Mouse (Mus musculus): Measurements from ENCODE around the gene Ndufb3. TPM values are rescaled to one million over a fixed set of nuclear protein-coding genes. Genes with fewer than 3 reads are reported as not detected.
"Not testable (repeated sequence)": the region's sequence is repeated elsewhere in the genome, so short reads cannot be mapped to it uniquely, and the experiment has no call there.

Ndufb3 gene
- 196 and 203 TPM in 2 replicates for polyA plus RNA-seq (2015; fragmentation: Nextera tagmentation; extraction: Ambion mirVana)

DNA sequence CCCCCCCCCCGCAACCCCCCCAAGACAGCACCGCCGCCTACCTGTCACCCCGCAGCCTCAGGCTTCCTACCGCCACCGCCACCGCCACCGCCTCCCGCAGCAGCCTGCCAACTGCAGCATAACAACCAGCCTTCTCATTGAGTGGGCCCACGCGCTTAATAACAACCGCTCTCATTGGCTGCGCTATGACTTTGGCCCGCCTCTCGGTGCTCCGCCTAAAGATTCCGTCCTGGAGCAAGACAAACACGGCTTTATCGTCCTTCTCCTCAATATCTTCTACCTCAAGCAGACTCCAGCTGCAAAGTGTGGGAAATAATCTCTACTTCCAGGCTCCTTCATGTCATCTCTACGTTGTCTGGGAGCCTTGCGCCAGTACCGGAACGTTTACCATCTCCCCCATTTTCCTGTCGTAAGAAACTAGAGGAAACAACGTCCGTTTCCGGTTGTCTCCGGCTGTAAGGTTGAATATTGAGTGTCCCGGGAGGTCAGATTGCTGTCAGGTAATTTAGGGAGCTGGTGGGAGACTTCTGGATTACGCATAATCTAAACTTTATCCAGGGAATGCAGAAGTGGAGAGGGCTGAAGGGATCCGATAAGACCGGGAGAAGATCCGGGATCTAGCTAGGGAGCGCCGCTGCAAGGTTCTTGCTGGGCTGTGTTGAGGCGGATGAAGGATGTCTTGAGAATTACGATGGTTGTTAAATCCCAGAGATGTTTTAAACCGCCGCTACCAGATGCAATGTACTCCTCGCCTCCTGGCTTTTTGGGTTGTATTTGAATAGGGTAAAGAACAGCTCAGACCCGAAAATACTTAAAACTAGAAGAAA, at the start of gene Ndufb3, which contains the start of gene Fam126b:
TSS of gene Ndufb3 (plus strand) at position 214 of the 827 bp plus-strand sequence.
TSS of gene Fam126b (minus strand) at position 153 of the 827 bp plus-strand sequence.
- Histone ChIP-seq H3K4me1 (replicated peaks) (peaks cover 17% of the 10 kb centered on the region), H3K9me3 (no peaks in the 10 kb centered on the region), H3K27ac (peak within 1 kb of the TSS; percentile 80), H3K4me2 (replicated peaks) (peak within 1 kb of the TSS; percentile 87), H3K36me3 (peaks cover 6% of the 10 kb centered on the region), H3K9ac (replicated peaks) (peak within 1 kb of the TSS; percentile 92), H3K27me3 (no peaks in the 10 kb centered on the region), H3K4me3 (replicated peaks) (peak within 1 kb of the TSS; percentile 89)
- ATAC-seq, result peak; percentile 99
- under 1% methylated on average over 39 of the region's 41 CpGs for WGBS

GRCm38 (mm10) chr1:58541386-58541785, 44.8 kb upstream of the Ndufb3 start:
- ATAC-seq, result no peak

DNA sequence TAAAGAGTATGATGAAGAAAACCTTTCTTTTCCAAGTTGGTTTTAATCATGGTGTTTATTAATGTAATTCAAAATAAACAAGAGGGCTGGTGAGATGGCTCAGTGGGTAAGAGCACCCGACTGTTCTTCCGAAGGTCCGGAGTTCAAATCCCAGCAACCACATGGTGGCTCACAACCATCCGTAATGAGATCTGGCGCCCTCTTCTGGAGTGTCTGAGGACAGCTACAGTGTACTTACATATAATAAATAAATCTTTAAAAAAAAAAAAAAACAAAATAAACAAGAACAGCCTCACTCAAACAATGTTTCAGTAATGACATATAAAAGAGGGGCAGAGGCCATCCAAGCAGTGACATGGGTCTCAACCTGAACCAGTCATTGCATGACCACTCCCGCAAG, 25.8 kb upstream of the Ndufb3 start:
- not testable (repeated sequence) for H3K9ac ChIP-seq (replicated peaks); ATAC-seq; H3K27ac ChIP-seq; H3K27me3 ChIP-seq; H3K9me3 ChIP-seq; H3K4me1 ChIP-seq (replicated peaks); H3K4me2 ChIP-seq (replicated peaks); H3K4me3 ChIP-seq (replicated peaks)
- peaks cover 21% of the 10 kb centered on the region for H3K36me3 ChIP-seq
- 90% methylated on average over 6 of the region's 6 CpGs for WGBS

More at GRCm38 (mm10) chr1:58541386-58541785, 44.8 kb upstream of the Ndufb3 start:
- H3K27ac ChIP-seq, result no peak overlapping the region
- H3K4me1 ChIP-seq (replicated peaks), result no peaks in the 10 kb centered on the region
- no peak overlapping the region for H3K4me2 ChIP-seq (replicated peaks)
- 91% methylated on average over 1 of the region's 1 CpGs for WGBS
- H3K9ac ChIP-seq (replicated peaks), result no peak overlapping the region
- H3K27me3 ChIP-seq, result no peaks in the 10 kb centered on the region
- peaks cover 67% of the 10 kb centered on the region for H3K36me3 ChIP-seq
- H3K9me3 ChIP-seq, result no peaks in the 10 kb centered on the region
- H3K4me3 ChIP-seq (replicated peaks), result no peak overlapping the region

DNA sequence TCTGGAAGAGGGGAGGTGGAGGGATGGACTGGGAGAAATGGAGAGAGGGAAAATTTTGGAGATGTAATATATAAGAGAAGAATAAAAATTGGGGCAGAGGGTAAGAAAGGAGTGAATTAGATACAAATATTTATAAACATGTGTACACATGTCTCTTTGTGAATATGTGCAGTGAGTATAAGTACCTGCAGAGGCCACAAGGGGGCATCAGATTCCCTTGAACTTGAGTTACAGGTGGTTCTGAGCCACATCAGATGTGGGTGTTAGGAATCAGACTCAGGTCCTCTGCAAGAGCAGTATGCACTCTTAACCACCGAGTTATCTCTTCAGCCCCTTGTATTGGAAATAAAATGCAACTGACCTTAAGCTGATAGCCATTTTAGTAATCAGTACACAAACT, 23.7 kb upstream of the Ndufb3 start:
- 100% methylated on average over 1 of the region's 1 CpGs for WGBS
- no peak overlapping the region for H3K9ac ChIP-seq (replicated peaks)

GRCm38 (mm10) chr1:58564981-58565380, 21.2 kb upstream of the Ndufb3 start:
- peaks cover 14% of the 10 kb centered on the region for H3K36me3 ChIP-seq
- 94% methylated on average over 5 of the region's 5 CpGs for WGBS
- H3K9me3 ChIP-seq, result no peaks in the 10 kb centered on the region
- no peak overlapping the region for H3K9ac ChIP-seq (replicated peaks)
- no peak overlapping the region for H3K4me3 ChIP-seq (replicated peaks)
- H3K4me1 ChIP-seq (replicated peaks), result no peaks in the 10 kb centered on the region
- H3K27ac ChIP-seq, result no peak overlapping the region
- ATAC-seq, result no peak
- H3K27me3 ChIP-seq, result no peaks in the 10 kb centered on the region
- H3K4me2 ChIP-seq (replicated peaks), result no peak overlapping the region

More for the DNA sequence above, 23.7 kb upstream of the Ndufb3 start:
- no peak for ATAC-seq
- H3K4me2 ChIP-seq (replicated peaks), result no peak overlapping the region
- H3K36me3 ChIP-seq, result peaks cover 18% of the 10 kb centered on the region
- no peaks in the 10 kb centered on the region for H3K9me3 ChIP-seq
- no peaks in the 10 kb centered on the region for H3K4me1 ChIP-seq (replicated peaks)
- H3K4me3 ChIP-seq (replicated peaks), result no peak overlapping the region
- H3K27ac ChIP-seq, result no peak overlapping the region
- no peaks in the 10 kb centered on the region for H3K27me3 ChIP-seq

GRCm38 (mm10) chr1:58566621-58567020, 19.6 kb upstream of the Ndufb3 start:
- Histone ChIP-seq H3K9me3 (no peaks in the 10 kb centered on the region), H3K27me3 (no peaks in the 10 kb centered on the region), H3K4me1 (replicated peaks) (peaks cover 4% of the 10 kb centered on the region; the same call in 1 of the 2 replicates), H3K4me3 (replicated peaks) (no peak overlapping the region), H3K9ac (replicated peaks) (no peak overlapping the region), H3K27ac (no peak overlapping the region), H3K36me3 (peaks cover 11% of the 10 kb centered on the region), H3K4me2 (replicated peaks) (no peak overlapping the region)
- ATAC-seq, result no peak

DNA sequence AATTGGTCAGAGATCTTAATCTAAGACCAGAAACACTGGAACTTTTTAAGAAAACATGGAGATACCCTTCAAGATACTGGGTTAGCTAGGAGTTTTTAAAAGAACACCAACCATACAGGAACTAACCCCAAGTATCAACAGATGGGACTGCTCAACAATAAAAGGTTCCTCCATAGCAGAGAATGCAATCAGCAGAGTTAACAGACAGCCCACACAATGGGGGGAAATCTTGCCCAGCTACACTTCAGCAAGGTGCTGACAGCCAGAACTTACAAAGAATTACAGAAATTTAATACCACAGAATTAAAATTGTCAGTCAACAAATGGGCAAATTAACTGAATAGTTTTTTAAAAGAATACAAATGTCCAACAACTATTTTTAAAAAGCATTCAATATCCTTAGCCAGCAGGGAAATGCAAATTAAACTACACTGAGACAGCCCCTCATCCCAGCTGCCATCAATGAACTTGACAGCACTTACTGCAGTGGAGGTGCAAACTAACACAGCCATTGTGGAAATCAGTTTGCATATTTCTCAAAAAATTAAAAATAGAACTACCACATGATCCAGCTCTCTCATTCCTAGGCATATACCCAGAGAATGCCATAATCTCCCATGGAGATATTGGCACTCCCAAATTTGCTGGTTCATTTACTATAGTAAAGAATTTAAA, 17.6 kb upstream of the Ndufb3 start:
- ATAC-seq, result no peak
- H3K36me3 ChIP-seq, result no peaks in the 10 kb centered on the region
- no peak overlapping the region for H3K4me3 ChIP-seq (replicated peaks)
- H3K4me2 ChIP-seq (replicated peaks), result no peak overlapping the region
- H3K9ac ChIP-seq (replicated peaks), result no peak overlapping the region
- H3K27me3 ChIP-seq, result no peaks in the 10 kb centered on the region
- no peak overlapping the region for H3K27ac ChIP-seq
- no peaks in the 10 kb centered on the region for H3K9me3 ChIP-seq
- peaks cover 4% of the 10 kb centered on the region; the same call in 1 of the 2 replicates for H3K4me1 ChIP-seq (replicated peaks)

- Histone ChIP-seq H3K9ac (replicated peaks) (no peak overlapping the region), H3K4me2 (replicated peaks) (no peak overlapping the region), H3K27me3 (no peaks in the 10 kb centered on the region), H3K4me3 (replicated peaks) (no peak overlapping the region), H3K27ac (no peak overlapping the region), H3K4me1 (replicated peaks) (peaks cover 4% of the 10 kb centered on the region; the same call in 1 of the 2 replicates), H3K36me3 (no peaks in the 10 kb centered on the region), H3K9me3 (no peaks in the 10 kb centered on the region)
- 55% methylated on average over 4 of the region's 4 CpGs for WGBS
- no peak for ATAC-seq
These were observed 15.7 kb upstream of the Ndufb3 start for GRCm38 (mm10) chr1:58570437-58570836.

GRCm38 (mm10) chr1:58579179-58579578, 7.0 kb upstream of the Ndufb3 start:
- no peak for ATAC-seq
- no peaks in the 10 kb centered on the region for H3K36me3 ChIP-seq
- H3K27me3 ChIP-seq, result no peaks in the 10 kb centered on the region
- H3K9me3 ChIP-seq, result no peaks in the 10 kb centered on the region
- 91% methylated on average over 2 of the region's 2 CpGs for WGBS
- H3K4me3 ChIP-seq (replicated peaks), result no peak overlapping the region
- no peak overlapping the region for H3K9ac ChIP-seq (replicated peaks)
- no peak overlapping the region for H3K4me2 ChIP-seq (replicated peaks)
- no peak overlapping the region for H3K27ac ChIP-seq
- no peaks in the 10 kb centered on the region for H3K4me1 ChIP-seq (replicated peaks)

DNA sequence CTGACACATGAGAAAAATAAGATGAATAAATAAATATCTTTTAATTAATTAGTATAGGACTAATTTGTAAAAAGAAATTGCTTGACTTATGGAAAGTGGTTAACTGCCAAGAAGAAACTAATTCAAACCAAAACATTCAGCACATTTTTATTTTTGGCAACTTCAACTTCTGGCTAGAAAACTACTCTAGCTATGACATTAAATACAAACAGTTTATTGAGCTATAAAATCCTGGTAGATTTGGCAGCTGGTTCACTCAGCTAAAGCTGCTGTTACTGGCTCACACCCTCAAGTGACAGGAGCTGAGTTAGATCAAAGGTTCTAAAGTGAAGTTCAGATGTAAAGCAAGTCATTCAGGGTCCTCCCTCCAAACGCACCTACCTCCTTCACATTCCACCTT, 3.6 kb upstream of the Ndufb3 start:
- Histone ChIP-seq H3K27me3 (no peaks in the 10 kb centered on the region), H3K9ac (replicated peaks) (no peak overlapping the region), H3K4me2 (replicated peaks) (no peak overlapping the region), H3K36me3 (no peaks in the 10 kb centered on the region), H3K9me3 (no peaks in the 10 kb centered on the region), H3K4me1 (replicated peaks) (peaks cover 17% of the 10 kb centered on the region), H3K4me3 (replicated peaks) (no peak overlapping the region), H3K27ac (no peak overlapping the region)
- WGBS, result 93% methylated on average over 1 of the region's 1 CpGs
- no peak for ATAC-seq

- no peaks in the 10 kb centered on the region for H3K27me3 ChIP-seq
- no peak overlapping the region for H3K4me2 ChIP-seq (replicated peaks)
- no peak overlapping the region for H3K27ac ChIP-seq
- no peak overlapping the region for H3K9ac ChIP-seq (replicated peaks)
- H3K4me3 ChIP-seq (replicated peaks), result no peak overlapping the region
- H3K9me3 ChIP-seq, result no peaks in the 10 kb centered on the region
- peaks cover 17% of the 10 kb centered on the region for H3K4me1 ChIP-seq (replicated peaks)
- H3K36me3 ChIP-seq, result no peaks in the 10 kb centered on the region; the same call in 1 of the 2 replicates
- WGBS, result 84% methylated on average over 1 of the region's 1 CpGs
- no peak for ATAC-seq
These were observed 1.9 kb upstream of the Ndufb3 start for GRCm38 (mm10) chr1:58584271-58584670.

Measured in midbrain, embryonic 13.5 days (tissue).